Mouse (Mus musculus) cortical plate, adult 2 months (tissue): Measurements from ENCODE around the gene Tbrg1. TPM values are rescaled to one million over a fixed set of nuclear protein-coding genes. Genes with fewer than 3 reads are reported as not detected.
A peak's percentile ranks its signal among the peaks of the same experiment; 100 is the strongest.

Experiments
- H3K27ac ChIP-seq: fragments of 200-500 bp; 2 replicates; pipeline ENCODE4 v1.5.1; 2012; ENCODE audit warnings: low read length, control low read depth, inconsistent platforms; ENCODE audit not compliant: insufficient read depth
- H3K4me1 ChIP-seq: fragments of 200-500 bp; 2 replicates; pipeline ENCODE4 v1.6.1; 2011; ENCODE audit warnings: low read length; ENCODE audit not compliant: control insufficient read depth, insufficient read depth
- H3K4me3 ChIP-seq: fragments of 200-500 bp; 2 replicates; pipeline ENCODE4 v1.5.1; 2011; ENCODE audit warnings: mild to moderate bottlenecking, low read length, control low read depth; ENCODE audit not compliant: insufficient read depth
- CTCF ChIP-seq: fragments of 200-500 bp; IDR thresholded peaks from 2 replicates; pipeline ENCODE4 v1.5.1; 2011; ENCODE audit warnings: mild to moderate bottlenecking, control low read depth, low read length; ENCODE audit not compliant: insufficient read depth; ENCODE audit errors: extremely low read depth
- POLR2A ChIP-seq: fragments of 200-500 bp; IDR thresholded peaks from 2 replicates; pipeline ENCODE4 v1.6.1; 2011; ENCODE audit warnings: mild to moderate bottlenecking, low read length, control low read depth; ENCODE audit not compliant: insufficient read depth; ENCODE audit errors: extremely low read depth
- polyA plus RNA-seq: library from polyadenylated mRNA; depleted of rRNA; stranded (reverse); fragments of >200 nt; gene quantifications from 2 replicates; pipeline ENCODE4 v1.2.3, GENCODE M21; 2012; rRNA removed

Tbrg1 gene
- 48.0 TPM in 2 replicates for polyA plus RNA-seq

DNA sequence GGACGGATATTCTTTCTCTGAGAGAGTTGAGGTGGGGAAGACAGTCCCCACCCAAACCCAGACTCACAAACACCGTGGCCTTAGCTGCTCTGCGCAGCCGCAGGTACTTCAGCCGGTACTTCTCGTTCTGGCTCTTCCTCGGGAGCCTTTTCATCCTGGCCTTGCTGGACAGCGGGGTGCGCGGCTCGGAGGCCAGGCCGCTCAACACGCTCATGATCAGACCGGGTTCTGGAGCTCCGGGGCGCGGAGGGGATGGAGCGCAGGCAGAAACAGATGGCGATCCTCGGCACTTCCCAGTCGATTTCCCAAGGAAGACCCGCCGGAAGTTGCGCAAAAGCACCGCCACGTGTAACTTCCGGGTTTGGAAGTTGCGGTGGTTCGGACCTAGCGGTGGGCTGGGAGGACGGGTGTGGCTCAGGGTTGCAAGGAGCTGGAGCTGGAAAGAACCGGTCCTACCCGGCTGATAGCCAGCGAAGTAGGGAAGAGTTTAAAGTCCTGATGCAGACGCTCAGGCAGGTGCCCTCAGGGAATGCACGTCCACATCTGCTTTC, at the start of gene Tbrg1:
Tbrg1 (minus strand) TSS at position 382 of the 551 bp plus-strand sequence.
- H3K4me3 ChIP-seq: peak within 1 kb of the TSS; percentile 74
- H3K27ac ChIP-seq: no peak within 1 kb of the TSS
- no peaks in the 10 kb centered on the region for H3K4me1 ChIP-seq
- TF ChIP-seq POLR2A (peak; percentile 48; the same call in 1 of the 2 replicates), CTCF (no peak)

DNA sequence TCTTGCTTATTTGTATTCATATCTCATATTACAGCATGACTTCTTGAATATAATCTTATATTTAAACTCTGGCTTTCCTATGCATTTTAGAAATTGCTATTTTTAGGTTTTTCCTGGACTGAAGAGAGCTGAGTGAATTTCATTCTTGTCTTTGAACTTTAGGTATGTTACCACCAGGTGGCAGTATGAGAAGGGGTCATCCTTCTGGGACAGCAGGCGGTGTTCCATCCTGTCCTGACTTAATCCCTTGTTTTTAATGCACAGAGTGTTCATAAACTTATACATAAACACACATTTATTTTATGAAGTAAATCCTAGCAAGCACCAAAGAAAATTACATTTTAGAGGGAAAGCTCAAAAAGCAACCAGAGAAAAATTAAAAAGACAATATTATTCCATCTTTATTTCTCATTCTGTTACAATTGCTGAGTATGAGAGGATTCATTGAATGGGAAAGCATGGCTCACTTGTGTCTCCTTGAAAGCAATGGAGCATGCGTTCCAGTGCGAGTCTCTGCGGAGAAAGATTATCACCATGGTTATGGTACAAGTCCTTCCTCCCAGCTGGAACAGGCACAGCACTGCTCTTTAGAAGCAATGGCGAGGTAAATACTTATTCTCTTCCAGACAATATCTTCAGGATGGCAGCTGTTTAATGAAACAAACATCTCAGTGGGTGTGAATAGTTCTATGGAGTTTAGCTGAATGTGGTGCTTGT, 33.0 kb upstream of the Tbrg1 start:
- Histone ChIP-seq H3K4me3 (no peak overlapping the region), H3K4me1 (no peaks in the 10 kb centered on the region; the same call in 1 of the 2 replicates), H3K27ac (no peak overlapping the region)
- TF ChIP-seq CTCF (peak; percentile 62), POLR2A (no peak)

DNA sequence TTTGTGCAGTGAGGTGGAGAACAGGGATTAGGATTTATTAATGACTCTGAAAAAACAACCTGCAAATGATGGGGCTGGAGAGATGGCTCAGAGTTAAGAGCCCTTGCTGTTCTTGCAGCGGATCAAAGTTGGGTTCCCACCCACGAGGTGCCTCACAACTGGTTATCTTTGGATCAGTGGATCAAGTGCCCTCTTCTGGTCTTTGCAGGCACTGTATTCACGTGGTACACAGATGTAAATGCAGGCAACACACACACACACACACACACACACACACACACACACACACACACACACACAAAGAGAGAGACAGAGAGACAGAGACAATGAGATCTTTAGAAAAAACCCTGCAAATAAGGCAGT, 30.8 kb upstream of the Tbrg1 start:
- no peak overlapping the region for H3K27ac ChIP-seq
- no peak for TF ChIP-seq CTCF
- TF ChIP-seq POLR2A: no peak
- H3K4me1 ChIP-seq: no peaks in the 10 kb centered on the region; the same call in 1 of the 2 replicates
- H3K4me3 ChIP-seq: no peak overlapping the region

DNA sequence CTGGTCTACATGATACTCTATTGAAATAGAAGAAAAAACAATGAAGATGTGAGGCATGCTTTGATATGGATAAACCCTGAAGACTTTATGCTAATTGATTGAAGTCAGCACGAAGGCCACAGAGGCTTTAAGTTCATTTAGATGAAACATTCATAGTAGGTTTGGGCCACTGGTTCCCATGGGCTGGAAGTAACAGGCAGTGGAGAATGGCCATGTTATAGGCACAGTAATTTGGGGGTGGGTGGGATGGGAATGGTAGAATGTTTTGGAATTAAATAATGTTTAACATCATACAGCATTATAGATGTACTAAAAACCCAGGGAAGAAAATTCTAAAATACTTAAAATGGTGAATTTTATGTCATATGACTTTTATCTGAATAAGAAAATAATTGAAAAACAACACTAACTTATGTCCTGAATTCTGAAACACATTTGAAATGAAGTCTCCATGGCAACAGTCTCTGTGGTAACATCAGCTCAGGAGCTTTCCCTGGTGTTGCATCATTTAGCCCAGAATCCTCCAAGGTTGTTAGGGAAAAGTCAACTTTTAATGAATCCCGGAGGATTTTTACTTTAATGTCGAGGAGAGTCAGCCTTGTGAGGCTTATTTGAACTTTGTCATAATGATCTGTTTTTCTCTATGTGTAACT, 30.3 kb upstream of the Tbrg1 start:
- no peak overlapping the region for H3K27ac ChIP-seq
- no peak overlapping the region for H3K4me3 ChIP-seq
- no peak for TF ChIP-seq CTCF
- no peak for TF ChIP-seq POLR2A
- no peaks in the 10 kb centered on the region; the same call in 1 of the 2 replicates for H3K4me1 ChIP-seq

DNA sequence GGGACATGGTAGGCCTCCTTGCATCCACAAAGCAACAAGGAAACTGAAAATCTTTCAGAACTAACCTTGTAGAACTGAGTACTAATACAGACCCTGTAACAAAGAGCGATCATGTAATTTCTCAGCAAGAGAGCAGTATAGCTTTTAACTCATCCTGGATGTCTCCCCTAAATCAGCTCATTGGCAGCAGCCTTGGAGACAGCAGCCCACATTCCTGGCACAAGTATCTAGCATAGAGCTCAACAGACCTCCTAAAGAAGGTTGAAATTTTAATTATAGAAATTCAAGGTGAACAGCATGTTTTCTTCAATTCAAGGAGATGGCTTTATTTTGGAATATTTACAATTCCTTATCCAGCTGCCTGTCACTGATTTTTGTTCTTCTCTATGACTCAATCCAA, 24.0 kb upstream of the Tbrg1 start:
- TF ChIP-seq POLR2A: no peak
- no peak for TF ChIP-seq CTCF
- H3K4me1 ChIP-seq: peaks cover 2% of the 10 kb centered on the region
- no peak overlapping the region for H3K4me3 ChIP-seq
- no peak overlapping the region for H3K27ac ChIP-seq

DNA sequence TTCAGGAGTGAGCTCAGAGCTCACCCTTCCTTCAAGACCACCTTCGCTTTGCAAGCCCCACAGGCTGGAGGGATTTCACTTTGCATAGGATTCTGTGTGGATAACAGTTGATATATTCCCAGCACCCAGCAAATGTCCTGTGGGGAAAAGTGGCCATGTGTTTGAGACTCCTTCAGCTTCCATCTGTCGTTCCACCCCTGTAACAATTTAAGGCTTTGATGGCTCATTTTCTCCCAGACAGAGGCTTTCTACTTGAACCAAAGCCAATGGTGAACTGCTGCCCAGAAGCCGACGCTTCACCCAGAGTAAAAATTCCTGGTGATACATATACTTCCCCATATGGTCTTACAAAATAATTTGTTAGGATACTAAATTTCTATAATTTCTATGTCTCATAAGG, 18.2 kb upstream of the Tbrg1 start:
- Histone ChIP-seq H3K4me1 (no peaks in the 10 kb centered on the region), H3K27ac (no peak overlapping the region), H3K4me3 (no peak overlapping the region)
- no peak for TF ChIP-seq POLR2A
- TF ChIP-seq CTCF: no peak

DNA sequence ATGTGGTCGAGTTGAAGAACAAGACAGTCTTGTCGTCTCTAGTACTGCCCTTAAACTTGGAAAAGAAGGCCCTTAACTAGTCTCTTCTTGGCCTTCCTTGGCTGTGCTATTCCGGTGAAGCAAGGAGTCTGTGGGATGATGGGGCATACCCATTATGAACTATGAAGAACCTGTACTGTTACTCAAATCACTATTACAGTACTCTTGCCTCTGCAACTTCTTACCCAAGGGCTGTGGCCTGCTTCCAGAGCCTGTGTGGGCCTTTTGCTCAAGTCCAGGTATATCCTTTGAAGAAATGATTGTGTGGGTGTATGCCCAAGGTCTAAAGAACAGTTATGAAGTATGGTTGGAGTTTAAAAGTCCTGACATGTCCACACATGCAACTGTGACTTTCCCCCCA, 13.1 kb upstream of the Tbrg1 start:
- TF ChIP-seq CTCF: no peak
- TF ChIP-seq POLR2A: no peak

DNA sequence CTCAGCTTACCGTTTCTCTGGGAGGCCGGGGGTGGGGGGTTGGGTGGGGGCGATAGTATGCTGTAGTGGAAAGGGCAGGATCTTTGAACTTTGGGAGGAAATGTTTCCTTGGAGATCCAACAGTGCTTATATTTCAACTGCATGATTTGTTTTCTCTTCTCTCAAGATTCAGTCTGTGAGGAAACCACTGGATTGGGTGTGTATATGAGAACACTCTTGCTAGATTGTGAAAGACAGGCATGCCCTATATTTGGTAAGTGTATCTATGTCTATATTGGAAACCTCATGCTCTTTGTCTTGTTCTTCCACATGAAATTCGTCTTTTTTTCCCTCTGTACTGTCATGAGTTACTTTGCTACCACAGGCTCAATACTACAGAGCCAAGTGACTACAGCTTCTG, 12.6 kb upstream of the Tbrg1 start:
- H3K4me1 ChIP-seq: no peaks in the 10 kb centered on the region
- TF ChIP-seq CTCF (no peak), POLR2A (no peak)

More for the DNA sequence above, 13.1 kb upstream of the Tbrg1 start:
- no peak overlapping the region for H3K27ac ChIP-seq
- H3K4me1 ChIP-seq: no peaks in the 10 kb centered on the region
- no peak overlapping the region for H3K4me3 ChIP-seq

DNA sequence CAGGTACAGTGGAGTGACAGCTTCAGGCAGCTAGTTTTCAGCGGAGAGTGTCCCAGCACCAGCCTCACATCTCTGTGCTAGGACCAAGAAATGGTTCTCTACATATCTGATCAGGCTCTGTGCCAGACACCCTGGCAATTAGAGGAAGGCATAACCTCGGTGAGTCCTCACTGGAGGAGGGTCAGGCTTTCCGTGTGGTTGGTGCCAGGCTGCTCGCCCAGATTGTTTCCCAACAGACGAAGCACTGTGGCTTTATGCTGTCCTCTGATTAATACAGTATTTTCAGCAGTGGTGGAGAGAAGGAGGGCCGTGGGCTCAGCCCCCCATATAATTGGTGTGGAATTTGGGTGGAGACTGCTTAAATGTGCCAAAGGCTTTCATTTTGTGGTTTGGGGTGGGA, 12.0 kb upstream of the Tbrg1 start, which contains the start of gene Panx3:
Panx3 (minus strand) TSS at position 121 of the 400 bp plus-strand sequence.
- Histone ChIP-seq H3K4me3 (no peak within 1 kb of the TSS), H3K4me1 (no peaks in the 10 kb centered on the region), H3K27ac (no peak within 1 kb of the TSS)
- TF ChIP-seq POLR2A: no peak
- TF ChIP-seq CTCF: no peak

More for the DNA sequence above, 12.6 kb upstream of the Tbrg1 start:
- no peak overlapping the region for H3K27ac ChIP-seq
- no peak overlapping the region for H3K4me3 ChIP-seq
